Mouse (Mus musculus) heart, adult 18-20 months (tissue): ENCODE data around the gene Usp32. TPM values are rescaled to one million over a fixed set of nuclear protein-coding genes. Genes with fewer than 3 reads are reported as not detected.
A peak's percentile ranks its signal among the peaks of the same experiment; 100 is the strongest.

Experiments
- DNase-seq, 2 experiments: peaks; one replicate each; pipeline ENCODE4 v3.0.0; 2021 to 2022; ENCODE audit warnings: mixed read lengths in 1 of 2
- total RNA-seq, 2 experiments: library from RNA; stranded (reverse); gene quantifications; 2 replicates each; pipeline ENCODE4 v1.2.3; 2021

Gene Usp32
- total RNA-seq, 2 experiments from 2014 or later, result 20.9 to 24.1 TPM

DNA sequence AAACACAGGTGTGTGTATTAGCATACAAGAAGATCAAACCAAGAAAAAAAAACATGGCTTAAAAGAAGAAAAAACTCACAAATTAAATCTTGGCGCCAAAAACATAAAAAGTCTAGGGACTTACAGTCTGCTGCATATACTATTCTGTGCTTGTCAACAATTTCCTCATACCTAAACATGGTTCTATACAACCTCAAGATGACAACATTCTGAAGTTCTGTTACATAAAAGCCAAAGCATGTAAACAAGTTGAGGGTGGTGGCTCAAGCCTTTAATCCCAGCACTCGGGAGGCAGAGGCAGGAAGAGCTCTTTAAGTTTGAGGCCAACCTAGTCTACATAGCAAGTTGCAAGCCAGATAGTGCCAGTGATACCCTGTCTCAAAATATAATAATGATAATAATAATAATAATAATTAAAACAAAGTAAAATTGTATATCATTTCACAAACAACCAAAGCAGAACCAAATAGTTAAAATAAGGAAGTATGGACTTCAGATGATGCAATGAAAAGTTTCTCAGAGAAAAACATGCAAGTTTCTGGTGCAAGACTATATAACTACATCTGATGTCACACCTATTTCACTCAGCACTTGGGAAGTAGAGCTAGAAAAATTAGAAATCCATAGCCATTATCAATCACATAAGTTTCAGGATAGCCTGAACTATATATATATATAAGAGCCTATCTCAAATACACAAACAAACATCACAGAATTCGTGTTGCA, 16.5 kb downstream of the Usp32 start:
- no peak for DNase-seq

DNA sequence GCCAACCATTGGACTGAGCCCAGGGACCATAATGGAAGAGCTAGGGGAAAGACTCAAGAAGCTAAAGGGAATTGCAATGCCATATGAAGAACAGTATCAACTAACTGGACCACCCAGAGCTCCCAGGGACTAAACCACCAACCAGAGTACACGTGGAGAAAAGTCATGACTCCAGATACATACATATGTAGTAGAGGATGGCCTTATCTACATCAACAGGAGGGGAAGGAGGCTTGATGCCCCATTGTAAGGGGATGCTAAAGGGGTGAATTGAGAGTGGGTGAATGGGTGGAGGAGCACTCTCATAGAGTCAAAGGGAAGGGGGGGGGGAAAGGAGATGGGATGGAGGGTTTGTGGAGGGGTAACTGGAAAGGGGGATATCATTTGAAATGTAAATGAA, 17.9 kb downstream of the Usp32 start:
- no peak for DNase-seq

- no peak for DNase-seq
Observed at GRCm38 (mm10) chr11:85117160-85117559, 22.8 kb downstream of the Usp32 start.

GRCm38 (mm10) chr11:85116084-85116844, 23.7 kb downstream of the Usp32 start:
- no peak for DNase-seq

GRCm38 (mm10) chr11:85109957-85110356, 30.0 kb downstream of the Usp32 start:
- no peak for DNase-seq

DNA sequence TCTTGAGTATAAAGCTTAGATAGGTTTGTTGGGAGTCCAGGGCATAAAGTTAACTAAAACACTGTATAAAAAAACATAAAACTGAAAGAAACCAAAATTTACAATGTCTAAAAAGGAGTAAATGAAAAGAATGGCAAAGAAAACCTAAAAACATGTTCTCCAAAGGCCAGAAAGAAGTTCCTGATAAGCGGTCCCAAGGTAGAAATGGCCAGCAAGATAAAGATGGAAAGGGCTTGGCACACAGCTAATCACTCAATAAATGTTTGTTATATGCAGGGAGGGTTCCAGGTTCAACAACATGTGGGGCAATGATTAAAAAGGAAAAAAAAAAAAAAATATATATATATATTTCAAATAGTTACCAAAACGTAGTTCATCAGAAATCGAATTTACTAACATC, 32.7 kb downstream of the Usp32 start:
- no peak for DNase-seq

DNA sequence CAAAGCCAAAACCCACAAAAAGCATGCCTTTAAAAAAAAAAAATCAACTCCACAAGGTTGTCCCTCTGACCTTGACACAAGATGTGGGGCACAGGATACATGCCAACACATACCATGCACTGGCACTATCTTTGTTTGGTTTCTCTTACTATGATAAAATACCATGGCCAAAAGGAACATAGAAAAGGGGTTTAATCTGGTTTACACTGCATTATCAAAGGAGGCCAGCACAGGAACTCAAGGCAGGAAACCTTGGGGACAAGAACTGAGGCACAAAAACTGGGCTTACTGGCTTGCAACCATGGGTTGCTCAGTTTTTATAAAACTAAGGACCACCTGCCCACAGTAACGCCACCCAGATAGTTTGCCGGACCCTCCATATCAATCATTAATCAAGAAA, 34.1 kb downstream of the Usp32 start:
- no peak for DNase-seq

- no peak for DNase-seq
Observed at GRCm38 (mm10) chr11:85103763-85104162, 36.2 kb downstream of the Usp32 start.

- no peak for DNase-seq
Observed at GRCm38 (mm10) chr11:85095116-85095515, 44.8 kb downstream of the Usp32 start.

- no peak for DNase-seq
Observed at GRCm38 (mm10) chr11:85086253-85086652, 53.7 kb downstream of the Usp32 start.

GRCm38 (mm10) chr11:85067871-85068270, 72.1 kb downstream of the Usp32 start:
- DNase-seq, result no peak

DNA sequence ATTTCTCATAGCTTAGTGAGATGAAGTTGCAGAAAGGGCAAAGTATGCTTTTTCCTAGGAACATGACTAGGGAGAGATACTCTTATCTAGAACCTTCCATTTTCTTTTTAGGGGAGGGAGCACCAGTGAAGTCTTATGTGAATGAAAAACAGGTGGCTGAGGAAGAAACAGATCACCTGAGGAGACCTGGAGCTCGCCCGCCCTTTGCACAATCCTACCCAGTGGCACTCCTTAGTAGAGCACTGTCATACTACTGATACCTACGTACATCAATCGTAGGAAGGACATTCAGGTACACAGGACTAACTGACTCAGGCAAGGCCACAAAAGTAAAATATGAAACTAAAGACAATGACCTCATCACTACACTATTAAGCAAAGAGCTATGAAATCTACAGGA, 81.4 kb downstream of the Usp32 start:
- no peak for DNase-seq

GRCm38 (mm10) chr11:85057544-85057943, 82.4 kb downstream of the Usp32 start:
- no peak for DNase-seq

GRCm38 (mm10) chr11:85056901-85057300, 83.1 kb downstream of the Usp32 start:
- DNase-seq, result no peak

GRCm38 (mm10) chr11:85055561-85055960, 84.4 kb downstream of the Usp32 start:
- DNase-seq, result no peak

- DNase-seq, result no peak
Observed at GRCm38 (mm10) chr11:85039256-85039655, 100.7 kb downstream of the Usp32 start.

DNA sequence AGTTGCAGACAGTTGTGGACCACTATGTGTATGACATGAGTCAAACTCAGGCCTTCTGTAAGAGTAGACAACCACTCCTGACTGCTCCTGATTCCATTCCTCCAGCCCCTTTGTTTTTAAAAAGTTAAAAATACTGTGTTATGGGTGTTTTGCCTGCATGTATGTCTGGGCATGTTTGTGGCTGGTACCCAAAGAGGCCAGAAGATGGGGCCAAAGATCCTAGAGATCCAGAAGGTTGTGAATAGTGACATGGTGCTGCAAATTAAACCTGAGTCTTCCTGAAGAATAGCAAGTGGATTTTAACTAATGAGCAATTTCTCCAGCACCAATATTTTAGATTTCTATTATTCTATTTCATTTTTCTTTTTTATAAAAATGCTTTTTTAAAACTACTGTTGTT, 126.8 kb downstream of the Usp32 start:
- DNase-seq, result no peak

GRCm38 (mm10) chr11:85003566-85003965, 136.4 kb downstream of the Usp32 start:
- peak in 1 of 2 experiments; percentile 30 for DNase-seq

GRCm38 (mm10) chr11:84995241-84995640, 144.7 kb downstream of the Usp32 start:
- no peak for DNase-seq

GRCm38 (mm10) chr11:84992996-84993395, 147.0 kb downstream of the Usp32 start:
- no peak for DNase-seq

- peak; percentile 56 to 57 for DNase-seq
Observed at GRCm38 (mm10) chr11:84988341-84988919, 151.5 kb downstream of the Usp32 start.

DNA sequence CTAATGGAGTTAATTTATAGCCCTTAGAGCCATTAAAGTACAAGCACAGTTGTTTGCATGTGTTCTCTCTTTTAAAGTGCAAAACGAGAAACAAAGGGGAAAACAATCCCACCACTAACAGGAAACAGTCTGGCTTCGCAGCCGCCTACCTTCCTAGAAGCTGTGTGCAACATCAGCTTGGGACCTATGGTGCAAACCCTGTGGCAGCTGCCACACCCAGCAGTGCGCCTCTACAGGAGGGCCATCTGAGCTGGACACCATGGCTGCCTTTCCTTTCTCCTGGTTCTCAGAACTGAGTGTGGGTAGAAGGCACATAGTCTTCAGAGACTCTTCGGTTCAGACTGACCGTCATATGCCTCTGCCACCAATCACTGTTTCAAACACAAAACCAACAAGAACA, 154.5 kb downstream of the Usp32 start:
- no peak for DNase-seq

- no peak for DNase-seq
Observed at GRCm38 (mm10) chr11:84980697-84981096, 159.3 kb downstream of the Usp32 start.
